Mouse (Mus musculus) hindlimb bud, embryonic 11.5 days (tissue): Measurements from ENCODE around the gene Znhit3.

Source experiments
- DNase-seq: peaks from one replicate; pipeline ENCODE4 v3.0.0-alpha.2; 2012; ENCODE audit warnings: low read depth, low spot score; ENCODE audit errors: extremely low spot score

The Znhit3 gene

DNA sequence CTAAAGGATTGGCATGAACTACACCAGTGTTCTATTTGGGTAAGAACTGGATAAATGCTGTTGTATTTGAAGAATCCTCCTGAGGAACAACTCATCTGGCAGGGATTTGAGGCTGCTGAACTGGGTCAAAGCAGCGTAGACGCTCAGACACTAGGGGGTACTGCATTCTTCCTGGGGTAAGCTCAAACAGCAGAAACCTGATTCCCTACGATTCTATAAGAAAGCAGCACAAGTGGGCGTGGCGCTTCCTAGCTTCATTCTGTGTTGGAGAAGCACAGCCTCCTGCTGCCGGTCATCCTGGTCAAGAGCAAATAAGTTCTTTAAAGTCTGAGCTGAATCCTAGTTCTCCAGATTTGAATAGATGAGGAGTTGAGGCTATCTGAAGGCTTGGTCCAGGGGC, 16.1 kb upstream of the Znhit3 start:
- DNase-seq = no peak

DNA sequence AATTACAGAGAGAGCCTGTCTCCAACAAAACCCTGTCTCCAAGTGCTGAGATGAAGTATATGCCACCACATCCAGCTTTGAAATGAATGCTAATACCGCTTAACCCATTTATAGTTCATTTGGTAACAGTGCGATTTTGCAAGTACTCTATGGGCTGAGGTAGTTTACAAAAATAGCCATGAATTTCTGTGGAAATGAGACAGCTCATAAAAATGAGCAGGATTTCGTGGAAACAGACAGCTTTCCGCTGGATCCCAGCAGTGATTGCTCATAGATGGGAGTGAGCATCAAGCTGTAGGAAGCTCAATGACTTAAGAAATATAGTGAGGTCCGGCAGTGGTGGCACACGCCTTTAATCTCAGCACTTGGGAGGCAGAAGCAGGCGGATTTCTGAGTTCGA, 4.8 kb upstream of the Znhit3 start:
- no peak for DNase-seq

DNA sequence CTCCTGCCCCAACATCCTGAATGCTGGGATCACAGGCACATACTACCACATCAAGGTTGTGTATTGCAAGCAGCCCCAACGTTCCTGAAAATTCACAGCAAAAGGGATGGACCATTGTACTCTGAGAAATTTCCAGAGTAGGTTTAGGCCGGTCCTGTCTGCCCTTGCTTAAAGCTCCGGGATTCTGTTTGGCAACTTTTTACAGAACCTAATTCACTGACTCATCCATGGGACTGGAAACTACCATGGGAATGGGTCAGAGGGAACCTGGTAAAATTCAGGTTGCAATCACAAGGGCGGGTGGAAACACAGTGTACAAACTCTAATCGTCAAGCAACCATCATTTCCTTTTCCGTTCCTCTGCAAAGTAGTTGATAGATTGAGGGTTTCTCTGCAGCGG, 3.8 kb upstream of the Znhit3 start:
- DNase-seq = no peak

DNA sequence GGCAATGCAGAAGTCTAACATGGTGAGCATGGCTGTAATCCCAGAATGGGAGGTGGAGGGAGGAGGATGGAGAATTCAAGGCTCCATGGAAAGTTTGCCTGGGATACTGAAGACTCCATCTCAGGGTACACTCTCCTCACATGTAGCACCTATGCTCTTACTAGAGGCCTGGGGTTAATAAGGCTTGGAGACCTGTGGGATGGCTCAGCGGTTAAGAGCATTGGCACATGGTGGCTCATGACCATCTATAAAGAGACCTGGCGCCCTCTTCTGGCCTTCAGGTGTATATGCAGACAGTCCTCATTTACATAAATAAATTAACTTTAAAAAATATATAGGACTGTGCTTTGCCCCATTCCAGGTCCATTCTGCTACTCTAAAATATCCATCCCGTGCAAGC, 3.1 kb upstream of the Znhit3 start:
- no peak for DNase-seq

- peak; percentile 62 for DNase-seq
Observed at GRCm38 (mm10) chr11:84918425-84918824, 2.3 kb upstream of the Znhit3 start.

DNA sequence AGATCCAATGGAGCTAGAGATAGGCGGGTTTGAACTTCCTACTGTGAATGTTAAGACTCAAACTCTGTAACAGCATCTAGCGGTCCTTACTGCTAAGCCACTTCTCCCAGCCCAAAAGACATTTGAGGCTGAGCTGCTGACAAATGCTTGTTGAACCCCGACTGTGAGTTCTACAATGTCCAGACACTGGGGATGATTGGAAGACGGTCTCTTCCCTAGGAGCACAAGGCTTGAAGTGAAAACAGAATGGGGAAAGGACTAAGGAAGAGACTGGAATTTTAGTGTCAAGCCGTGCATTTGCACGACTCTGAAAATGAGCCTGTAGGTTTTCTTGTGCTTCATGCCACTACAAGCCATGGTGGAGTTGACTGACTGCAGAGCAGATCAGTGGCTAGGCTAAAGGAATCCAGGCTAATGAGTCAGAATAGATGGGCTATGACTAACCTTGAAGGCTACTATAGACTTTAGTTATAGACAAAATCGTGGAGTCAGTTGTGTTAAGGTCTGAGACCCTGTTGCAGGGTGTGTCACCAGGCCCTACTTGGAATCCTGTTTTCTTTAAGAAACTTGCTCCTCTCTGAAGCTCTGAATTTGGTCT, 636 bp upstream of the Znhit3 start:
- DNase-seq = no peak

DNA sequence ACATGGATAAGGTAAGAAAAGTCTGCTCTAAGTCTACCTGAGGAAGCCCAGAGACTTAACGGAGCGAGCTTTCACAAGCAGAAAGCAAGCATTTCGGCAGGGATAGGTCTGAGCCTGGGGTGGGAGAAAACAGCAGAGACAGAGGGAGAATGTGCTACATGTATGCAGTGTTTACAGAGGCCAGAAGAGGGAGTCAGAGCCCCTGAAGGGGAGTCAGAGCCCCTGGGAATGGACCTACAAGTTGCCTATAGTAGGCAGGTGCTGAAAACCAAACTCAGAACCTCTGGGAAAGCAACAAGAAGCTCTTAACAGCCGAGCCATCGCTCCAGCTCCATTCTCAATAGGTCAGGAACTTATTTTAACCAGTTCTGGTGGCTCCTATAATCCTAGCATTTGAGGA, 1.5 kb downstream of the Znhit3 start:
- no peak for DNase-seq

GRCm38 (mm10) chr11:84910411-84910810, 5.8 kb downstream of the Znhit3 start:
- no peak for DNase-seq

DNA sequence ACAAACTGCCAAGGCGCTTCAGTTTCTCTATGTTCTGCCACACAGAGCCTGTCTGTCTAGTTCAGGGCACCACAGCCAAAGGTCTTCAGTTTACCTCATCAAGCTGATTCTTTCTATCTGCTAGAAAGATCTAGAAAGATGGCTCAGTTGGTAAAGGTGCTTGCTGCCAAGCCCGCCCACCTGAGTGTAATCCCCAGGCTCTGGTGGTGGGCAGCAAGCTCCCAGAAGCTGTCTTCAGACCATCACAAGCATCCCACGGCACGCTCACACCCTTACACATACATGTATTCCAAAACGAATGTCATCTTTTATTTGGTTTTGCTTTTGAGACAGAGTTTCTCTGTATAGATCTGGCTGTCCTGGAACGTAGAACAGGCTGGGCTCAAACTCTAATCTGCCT, 7.7 kb downstream of the Znhit3 start:
- no peak for DNase-seq

DNA sequence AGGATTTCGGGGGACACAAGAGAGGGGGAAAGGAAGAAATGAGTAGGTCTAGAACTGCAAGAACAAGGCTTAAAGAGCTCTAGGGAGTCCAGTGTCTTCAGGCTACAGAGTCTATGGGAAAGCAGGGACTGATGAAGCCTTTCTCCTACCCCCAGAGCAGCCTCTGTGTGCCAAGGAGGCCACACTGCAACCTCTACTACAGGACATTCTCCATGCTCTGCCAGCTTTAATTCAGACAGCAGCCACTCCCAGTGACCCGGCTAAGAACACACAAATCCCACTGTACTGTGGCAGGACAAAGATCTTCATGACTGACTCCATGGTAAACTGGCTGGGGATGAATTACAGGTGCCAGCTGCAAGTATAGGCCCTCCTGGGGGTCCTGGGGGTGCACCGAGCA, 9.1 kb downstream of the Znhit3 start:
- DNase-seq = no peak

GRCm38 (mm10) chr11:84904597-84905144, 11.5 kb downstream of the Znhit3 start:
- DNase-seq = no peak

DNA sequence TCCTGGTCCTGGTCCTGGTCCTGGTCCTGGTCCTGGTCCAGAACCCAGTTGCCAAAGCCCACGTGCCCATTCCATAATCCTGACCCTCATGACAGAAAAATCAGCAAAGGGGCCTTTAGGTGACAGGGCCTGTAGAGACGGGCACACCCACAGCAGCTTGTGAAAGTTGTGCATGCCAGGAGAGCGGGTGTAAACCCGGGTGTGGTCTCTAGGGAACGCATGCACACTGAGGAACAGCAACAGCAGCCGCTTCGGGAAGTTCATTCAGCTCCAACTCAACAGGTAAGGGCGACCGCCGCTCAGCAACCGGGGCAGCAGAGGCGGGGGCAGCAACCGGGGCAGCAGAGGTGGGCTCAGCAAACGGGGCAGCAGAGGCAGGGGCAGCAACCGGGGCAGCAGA, 23.1 kb downstream of the Znhit3 start:
- DNase-seq = no peak

DNA sequence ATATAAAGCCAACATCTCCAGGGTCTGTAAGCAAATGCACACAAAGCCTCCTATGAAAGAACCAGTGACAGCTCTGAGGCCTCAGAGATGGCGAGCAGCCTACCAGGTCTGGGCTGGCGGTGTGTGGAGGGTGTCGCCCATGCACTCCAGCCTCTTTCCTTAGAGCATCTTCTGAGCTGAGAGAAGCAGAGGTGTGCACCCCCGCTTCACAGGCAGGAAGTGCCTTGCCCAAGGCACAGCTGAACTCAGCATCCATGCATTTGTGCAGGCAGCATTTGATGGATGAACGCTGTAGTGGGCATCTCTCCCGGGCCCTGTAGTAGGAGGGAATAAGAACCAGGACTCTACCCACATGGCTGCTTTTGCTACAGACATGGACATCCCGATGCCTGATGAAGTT, 24.5 kb downstream of the Znhit3 start:
- DNase-seq = no peak

- DNase-seq = no peak
Observed at GRCm38 (mm10) chr11:84889492-84889891, 26.7 kb downstream of the Znhit3 start.

DNA sequence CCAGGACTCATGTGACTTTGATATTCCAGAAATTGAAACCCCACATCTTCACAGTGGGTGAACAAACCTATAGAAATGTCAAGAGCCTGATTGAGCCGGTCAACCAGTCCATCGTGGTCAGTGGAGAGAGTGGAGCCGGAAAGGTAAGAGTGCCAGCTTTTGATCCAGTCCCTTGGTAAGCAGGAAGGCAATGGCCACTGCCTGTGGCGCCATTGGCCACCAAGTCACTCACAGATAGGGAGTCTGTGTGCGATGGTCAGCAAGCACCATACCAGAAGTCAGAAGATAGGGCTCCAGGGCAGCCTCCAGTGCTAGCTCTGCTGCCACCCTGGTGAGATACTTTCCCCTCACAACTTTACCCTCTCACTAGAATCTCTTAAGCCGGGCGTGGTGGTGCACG, 28.1 kb downstream of the Znhit3 start:
- no peak for DNase-seq

DNA sequence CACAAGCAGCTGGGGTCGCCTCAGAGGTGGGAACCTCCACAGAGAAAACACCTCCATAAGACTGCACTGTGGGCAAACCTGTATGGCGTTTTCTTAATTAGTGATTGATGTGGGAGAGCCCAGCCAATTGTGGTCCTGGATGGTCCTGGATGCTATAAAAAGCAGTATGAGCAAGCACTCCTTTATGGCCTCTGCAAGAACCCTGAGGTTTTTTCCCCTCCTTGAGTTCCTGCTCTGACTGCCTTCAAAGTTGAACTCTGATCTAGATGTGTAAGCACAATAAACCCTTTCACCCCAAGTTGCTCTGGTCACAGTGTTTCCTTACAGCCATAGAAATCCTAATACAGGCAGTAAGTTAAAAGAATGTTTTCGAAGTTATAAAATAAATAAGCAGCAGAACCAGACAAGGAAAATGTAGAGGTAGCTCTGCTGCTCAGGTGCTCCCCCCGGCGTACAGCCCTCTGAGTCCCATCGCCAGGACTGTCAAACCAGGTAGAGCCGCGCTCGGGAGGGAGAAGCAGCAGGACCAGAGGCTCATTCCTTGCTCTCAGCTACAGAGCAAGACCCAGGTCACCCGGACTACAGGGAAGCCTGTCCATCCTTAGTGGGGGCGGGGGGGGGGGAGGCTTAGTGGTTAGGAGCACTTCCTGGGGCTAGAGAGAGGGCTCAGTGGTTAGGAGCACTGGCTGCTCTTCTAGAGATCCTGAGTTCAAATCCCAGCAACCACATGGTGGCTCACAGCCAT, 29.2 kb downstream of the Znhit3 start:
- DNase-seq = no peak

DNA sequence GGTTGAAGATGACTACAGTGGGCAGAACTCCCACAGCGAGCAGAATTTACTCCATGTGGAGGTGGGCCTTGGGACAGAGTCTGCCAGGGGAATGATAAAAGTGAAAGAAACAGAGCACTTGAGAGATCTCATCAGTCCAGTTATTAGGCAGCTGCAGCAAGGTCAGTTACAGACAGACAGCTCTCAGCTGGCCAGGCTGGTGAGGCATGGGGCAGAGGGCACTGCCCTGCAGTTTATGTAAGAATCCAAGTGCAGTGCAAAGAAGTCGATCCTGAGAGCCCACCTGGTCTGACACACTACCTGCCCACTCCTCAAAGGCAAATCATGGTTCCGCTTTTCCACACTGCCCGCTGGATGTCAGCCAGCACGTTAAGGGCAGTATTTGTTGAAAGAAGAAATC, 29.9 kb downstream of the Znhit3 start:
- no peak for DNase-seq

GRCm38 (mm10) chr11:84885238-84885637, 30.9 kb downstream of the Znhit3 start:
- DNase-seq = no peak

DNA sequence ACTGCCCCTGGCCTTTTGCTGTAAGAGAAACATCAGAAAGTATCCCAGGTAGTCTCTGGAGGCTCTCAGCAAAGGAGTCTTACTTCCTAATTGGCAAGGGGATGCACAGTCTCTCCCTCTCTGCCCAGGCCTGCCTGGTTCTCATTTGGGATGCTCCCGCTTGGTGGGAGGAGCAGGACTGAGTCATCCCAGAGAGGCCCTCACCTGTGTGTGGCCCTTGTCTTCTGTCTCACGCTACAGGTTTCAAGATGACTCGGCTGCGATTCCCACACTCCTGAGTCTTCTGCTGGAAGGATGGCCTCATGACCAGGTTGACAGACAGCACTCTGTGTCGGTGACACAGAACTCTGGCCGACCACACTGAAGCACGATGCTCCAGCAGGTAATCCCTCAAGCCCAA, 33.8 kb downstream of the Znhit3 start:
- DNase-seq = no peak

GRCm38 (mm10) chr11:84880971-84881370, 35.2 kb downstream of the Znhit3 start:
- no peak for DNase-seq

DNA sequence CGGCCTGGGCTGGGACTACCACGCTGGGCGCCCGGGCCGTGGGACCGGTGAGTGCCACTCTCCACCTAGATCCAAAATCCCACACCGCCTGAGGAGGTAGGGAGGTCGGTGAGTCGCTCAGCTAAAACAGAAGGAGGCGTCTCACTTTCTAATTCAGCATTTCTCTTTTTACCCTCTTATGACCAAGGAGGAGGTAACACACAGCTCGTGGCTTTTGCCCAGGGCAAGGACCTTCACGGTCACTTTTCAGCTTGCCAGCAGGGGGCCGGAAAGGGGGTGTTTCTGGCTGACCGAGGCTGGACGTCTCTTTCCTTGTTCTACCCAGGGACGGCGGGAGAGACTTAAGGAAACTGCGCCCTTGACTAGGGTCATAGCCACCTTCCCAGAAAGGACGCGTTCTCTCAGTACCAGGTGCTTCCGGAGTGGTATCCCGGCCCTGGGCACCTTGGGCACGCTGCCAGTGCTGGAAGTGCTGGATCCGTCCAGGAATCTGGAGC, 35.7 kb downstream of the Znhit3 start:
- no peak for DNase-seq

- DNase-seq = no peak
Observed at GRCm38 (mm10) chr11:84879772-84880464, 36.2 kb downstream of the Znhit3 start, which contains the start of the genes Myo19 and Pigw. Gene Myo19, plus strand, starts transcription at chr11:84880148. Gene Pigw, minus strand, starts transcription at chr11:84880285.
